Mouse (Mus musculus): Measurements from ENCODE around the gene Cd47.
"Not testable (repeated sequence)": the region's sequence is repeated elsewhere in the genome, so short reads cannot be mapped to it uniquely, and the experiment has no call there.

Cd47 gene

DNA sequence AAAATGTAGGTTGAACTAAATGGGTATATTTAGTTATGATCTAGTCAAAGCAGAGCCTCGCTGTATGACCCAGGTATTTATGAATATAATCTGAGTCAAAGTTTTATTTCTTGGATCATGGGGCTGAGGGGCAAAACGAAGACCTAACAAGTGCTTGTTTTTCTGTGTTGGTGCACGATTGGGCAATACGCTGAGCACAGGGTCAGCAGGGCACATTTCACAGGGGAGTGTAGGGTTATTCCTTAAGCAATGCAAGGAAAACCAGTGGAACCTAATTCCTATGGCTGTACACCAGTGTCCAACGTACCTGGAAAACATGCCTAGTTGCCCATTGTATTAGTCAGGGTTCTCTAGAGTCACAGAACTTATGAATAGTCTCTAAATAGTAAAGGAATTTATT lies 12.6 kb upstream of the Cd47 start:
- no peak for DNase-seq (ENCODE audit: low spot score in 2 of 2)

DNA sequence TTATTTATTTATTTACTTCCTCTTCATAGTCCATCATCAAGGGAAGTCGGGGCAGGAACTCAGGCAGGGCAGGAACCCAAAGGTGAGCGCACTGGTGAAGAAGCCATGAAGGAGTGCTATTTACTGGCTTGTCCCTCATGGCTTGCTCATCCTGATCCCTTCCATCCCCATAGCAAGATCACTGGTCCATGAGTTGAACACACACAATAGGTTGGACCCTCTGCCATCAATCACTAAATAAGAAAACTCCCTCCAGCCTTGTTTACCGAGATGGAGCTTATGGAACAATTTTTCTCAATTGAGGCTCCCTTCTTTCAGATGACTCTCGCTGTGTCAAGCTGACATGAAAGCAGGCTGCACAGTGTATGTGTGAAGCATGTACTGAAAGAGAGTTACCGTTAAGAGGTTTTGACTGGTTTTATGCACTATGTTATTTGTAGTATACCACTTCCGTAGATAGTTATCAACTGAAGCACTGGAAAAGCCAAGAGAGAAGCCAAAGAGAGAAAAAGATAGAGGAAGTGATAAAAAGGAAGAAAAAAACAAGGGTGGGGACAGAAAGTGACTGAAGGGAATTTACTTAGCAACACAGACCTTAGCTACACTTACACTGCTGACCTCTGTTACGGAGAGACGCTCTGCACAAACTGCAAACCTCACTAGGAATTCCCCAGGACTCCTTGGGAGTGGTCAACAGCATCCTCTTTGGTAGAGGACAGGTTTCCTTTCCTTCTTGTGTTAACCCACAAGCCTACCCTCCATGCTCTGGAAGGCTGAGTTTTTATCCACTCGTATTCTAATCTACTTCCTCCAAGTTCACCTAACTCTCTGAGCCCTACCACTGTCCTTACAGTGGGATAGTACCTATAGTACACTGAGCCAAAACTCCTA lies 9.5 kb upstream of the Cd47 start:
- no peak for DNase-seq (ENCODE audit: low spot score in 2 of 2)

DNA sequence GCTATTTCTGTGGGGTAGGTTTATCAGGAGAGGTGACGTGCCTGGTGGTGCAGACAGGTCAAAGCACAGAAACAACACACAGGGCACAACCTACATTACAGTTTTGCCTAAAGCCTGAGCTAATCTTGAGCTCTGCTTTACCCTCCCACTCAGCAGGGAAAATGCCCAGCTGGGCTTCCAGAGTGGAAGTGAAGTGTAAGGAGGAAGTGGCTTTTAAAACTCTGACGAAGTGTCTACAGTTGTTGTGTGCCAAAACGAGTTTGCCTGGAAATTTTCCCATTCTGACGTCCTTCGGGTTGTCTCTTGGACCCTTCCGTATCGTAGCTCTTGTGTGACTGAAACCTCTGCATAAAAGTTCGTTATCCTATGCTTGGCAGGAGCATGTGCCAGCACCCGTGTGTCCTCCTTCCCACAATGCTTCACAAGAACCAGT lies 7.9 kb upstream of the Cd47 start:
- DNase-seq (ENCODE audit: low spot score in 2 of 2), result no peak

DNA sequence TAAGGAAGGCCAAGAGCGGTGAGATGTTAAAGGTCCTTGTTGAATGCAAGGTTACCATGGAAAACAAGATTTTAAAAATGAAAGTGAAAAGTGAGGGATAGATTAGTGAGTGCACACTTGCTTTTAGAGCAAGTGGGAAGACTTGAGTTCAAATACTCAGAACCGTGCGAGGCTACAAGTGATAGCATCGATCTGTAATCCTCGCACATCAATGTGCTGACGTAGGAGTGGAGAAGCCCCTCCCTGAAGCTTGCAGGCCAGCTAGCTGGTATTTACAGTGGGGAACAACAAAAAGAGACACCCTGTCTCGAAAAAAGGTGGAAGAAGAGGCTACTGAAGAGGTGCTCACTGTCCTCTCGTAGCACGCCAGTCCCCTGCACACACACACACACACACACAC lies 6.7 kb upstream of the Cd47 start:
- DNase-seq (ENCODE audit: low spot score in 2 of 2), result no peak

- DNase-seq (ENCODE audit: low spot score in 2 of 2), result no peak
These were observed 4.1 kb upstream of the Cd47 start for GRCm38 (mm10) chr16:49796271-49796670.

DNA sequence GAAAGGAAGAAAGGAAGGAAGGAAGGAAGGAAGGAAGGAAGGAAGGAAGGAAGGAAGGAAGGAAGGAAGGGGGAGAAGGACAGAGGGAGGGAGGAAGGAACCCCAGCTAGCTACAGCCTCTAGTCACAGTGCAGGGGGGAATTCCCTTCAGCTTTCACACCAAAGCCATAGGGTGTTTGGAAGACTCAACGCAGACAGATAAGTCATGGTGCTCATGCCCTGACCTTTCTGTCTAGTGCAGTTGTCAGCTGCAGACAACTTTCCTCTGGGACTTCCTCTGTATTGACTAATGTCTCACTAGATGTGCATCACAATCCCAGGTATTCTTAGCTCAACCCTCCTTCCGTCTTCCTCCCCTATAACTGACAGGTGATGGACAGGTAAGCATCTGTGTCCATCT lies 3.4 kb upstream of the Cd47 start:
- no peak for DNase-seq (ENCODE audit: low spot score in 2 of 2)

DNA sequence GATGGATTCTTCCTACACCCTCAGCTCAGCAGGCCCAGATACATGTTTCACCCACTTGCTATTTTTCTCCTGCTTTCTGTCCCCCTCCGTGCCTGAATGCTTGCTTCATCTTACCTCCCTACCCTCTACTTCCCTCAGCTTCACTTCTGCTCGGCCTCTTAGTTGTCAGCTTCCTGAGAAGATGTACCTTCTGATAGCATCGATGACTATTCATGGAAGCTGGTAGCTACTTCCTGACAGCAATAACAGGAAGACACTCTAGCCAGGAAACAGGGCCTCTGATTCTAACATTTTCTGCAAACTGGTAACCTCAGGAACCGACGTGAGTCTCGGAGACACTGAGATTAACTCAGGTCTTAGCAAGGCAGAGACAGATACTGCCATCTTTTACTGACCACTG lies 1.5 kb upstream of the Cd47 start:
- no peak for DNase-seq (ENCODE audit: low spot score in 2 of 2)

GRCm38 (mm10) chr16:49800996-49801395 lies 663 bp downstream of the Cd47 start:
- DNase-seq (ENCODE audit: low spot score in 2 of 2), result no peak

- DNase-seq (ENCODE audit: low spot score in 2 of 2), result no peak
These were observed 1.1 kb downstream of the Cd47 start for GRCm38 (mm10) chr16:49801399-49801798.

DNA sequence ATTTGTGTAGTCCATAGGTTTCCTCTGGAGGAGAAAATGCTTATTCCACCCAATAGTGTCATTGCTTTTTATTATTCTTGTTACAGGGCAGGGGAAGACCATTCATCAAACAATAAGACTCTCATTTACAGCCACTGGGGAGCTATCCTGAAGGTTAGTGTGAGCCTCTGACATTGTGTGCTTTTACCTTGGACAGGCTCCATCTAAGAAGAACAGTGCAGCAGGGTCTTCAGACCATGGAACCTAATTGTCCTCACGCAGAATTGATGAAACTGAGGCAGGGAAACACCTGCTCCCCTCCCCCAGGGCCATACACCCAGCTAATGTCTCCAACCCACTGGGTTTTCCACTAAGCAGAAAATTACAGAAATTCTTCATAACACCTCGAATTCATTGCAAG lies 2.7 kb downstream of the Cd47 start:
- no peak for DNase-seq (ENCODE audit: low spot score in 2 of 2)

DNA sequence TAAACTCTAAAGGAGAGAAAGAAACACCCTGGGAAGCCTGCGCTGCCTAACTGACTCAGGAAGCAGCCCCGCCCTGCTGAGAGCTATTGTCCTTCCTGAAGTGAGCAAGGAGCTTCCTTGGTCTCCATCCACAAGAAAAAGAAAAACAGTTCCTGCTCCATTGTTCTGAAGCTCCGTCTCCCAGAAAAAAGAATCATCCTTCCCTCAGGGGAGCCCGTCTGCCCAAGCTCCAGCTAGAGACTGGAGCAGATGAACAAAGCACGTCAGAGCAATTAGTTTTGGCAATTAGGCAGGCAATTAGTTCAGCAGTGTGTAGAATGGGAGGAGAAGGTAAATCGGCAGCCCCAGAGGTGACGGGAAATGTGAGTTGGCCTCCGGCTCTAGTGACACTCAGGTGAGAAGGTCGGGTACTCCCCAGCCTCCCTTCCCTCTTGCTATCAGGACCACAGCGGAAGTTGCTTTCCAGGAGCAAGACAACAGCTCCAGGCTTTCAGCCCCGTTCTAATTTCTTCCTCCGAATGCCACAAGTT lies 3.7 kb downstream of the Cd47 start:
- DNase-seq (ENCODE audit: low spot score in 2 of 2), result no peak

DNA sequence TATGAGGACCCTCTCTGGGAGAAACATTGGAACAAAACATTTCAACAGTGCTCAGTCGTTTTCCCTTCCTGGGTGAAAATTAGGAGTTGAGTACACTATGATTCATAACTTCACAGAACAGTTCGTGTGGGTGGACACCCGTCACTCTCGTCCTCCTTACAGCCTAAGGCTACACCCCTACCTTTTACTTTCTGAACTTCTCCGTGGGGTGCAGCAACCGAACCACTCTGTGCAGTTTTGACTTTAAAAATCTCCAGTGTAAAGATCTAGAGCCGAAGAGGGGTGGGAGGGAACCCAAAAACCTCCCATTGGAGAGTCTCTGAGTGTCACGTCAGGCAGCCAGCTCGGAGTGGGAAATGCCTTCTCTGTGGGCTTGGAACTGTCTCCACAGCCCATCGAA lies 6.6 kb downstream of the Cd47 start:
- DNase-seq (ENCODE audit: low spot score in 2 of 2), result no peak

DNA sequence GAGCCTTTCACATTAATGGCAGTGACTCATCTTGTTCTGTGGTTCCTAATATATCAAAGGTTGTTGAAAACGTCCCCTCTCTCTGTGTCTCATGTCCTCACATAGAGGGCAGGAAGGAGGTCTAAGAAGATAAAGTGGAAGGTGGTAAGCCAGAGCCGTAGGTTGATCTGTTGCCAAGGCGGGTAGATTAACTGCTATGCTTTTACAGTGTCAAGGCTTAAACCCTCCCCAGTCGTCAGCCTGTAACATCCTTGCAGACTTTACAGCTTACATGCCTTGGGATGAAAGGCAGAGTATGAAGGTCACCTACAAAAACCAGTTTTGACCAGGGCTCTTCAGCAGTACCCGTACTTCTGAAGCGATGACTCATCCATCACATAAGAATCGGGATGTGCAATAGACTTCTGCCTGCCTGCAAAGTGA lies 7.1 kb downstream of the Cd47 start:
- DNase-seq (ENCODE audit: low spot score in 2 of 2), result no peak

- no peak for DNase-seq (ENCODE audit: low spot score in 2 of 2)
These were observed 7.6 kb downstream of the Cd47 start for GRCm38 (mm10) chr16:49807862-49808430.

DNA sequence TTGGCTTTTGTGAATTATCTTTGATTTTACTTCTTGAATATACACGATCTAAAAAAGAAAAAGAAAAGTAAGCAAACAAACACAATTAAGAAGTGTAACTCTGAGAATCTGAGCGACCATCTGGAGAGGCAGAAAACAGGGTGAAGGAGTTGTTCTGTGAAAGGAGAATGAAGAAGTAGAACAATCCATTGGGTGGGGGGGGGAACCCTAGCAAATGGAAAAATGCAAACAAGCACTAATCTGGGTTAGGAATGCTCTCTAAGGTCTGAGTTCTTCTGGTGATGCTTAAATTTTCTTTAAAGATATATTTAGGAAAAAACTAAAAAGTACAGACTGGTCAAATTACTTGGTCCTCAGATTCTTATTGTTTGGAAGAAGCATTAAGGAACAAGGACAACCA lies 11.6 kb downstream of the Cd47 start:
- no peak for DNase-seq (ENCODE audit: low spot score in 2 of 2)

DNA sequence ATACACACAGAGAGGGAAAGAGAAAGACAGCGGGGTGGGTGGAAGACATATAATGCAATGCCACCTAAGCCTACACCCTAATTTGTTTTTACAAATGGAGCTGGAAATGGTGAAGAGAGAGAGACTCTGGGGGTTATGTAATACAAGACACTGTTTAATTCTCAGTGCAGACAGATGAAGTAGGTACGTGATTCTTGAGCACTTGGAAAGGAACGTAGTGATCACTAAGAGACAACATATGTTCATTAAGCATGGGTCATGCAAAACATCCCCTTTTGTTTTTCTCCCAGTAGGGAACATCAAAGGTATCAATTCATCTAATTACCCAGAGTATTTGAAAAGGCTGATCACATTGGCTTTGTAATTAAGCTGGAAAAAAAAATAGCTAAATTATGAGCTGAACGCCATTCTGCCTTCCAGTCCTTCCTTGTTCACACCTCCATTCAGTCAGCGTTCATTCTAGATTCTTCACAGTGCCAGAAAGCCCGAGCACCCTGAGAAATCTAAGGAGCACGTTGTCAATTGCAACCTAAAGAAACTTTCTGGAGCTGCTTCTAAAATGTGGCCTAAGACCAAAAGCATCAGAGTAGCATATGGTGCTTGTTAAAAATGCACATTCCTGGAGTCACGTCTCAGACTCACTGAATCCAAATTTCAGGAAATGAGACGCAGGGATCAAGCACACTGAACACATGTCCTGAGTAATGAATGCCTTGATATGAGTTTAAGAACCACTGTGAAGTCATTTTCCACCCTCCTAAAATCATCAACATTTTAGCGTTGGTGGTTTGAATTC lies 12.7 kb downstream of the Cd47 start:
- DNase-seq (ENCODE audit: low spot score in 2 of 2), result no peak

- DNase-seq (ENCODE audit: low spot score in 2 of 2), result no peak
These were observed 14.1 kb downstream of the Cd47 start for GRCm38 (mm10) chr16:49814419-49814818.

DNA sequence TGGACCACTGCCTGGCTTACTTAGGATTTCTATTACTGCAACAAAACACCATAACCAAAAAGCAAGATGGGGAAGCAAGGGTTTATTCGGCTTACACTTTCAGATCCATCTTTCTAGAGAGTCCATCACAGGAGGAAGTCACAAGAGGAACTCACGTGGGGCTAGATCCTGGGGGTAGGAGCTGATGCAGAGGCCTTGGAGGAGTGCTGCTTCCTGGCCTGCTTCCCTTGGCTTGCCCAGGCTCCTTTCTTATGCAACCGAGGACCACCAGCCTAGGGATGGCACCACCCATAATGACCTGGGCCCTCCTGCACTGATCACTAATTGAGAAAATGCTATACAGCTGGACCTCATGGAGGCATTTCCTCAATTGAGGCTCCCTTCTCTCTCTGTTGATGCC lies 16.6 kb downstream of the Cd47 start:
- no peak for DNase-seq (ENCODE audit: low spot score in 2 of 2)

DNA sequence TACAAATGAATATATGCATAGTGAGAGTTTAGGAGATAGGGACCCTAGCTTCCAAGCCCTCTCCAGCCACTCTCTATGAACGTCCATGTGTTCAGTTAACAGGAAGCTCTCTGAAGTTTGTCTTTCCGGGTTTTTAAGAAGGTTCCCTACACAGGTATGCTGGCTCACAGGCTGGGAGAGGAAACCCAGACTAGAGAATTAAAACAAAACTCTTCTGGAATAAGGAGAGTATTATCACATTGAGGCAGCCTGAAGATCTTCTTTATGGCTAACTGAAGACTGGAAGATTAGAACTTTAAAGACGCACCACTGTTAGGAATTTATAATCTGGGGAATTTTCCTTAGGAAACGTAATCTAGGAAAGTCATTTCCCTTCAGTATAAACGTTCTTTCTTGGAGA lies 17.8 kb downstream of the Cd47 start:
- DNase-seq (ENCODE audit: low spot score in 2 of 2), result no peak

DNA sequence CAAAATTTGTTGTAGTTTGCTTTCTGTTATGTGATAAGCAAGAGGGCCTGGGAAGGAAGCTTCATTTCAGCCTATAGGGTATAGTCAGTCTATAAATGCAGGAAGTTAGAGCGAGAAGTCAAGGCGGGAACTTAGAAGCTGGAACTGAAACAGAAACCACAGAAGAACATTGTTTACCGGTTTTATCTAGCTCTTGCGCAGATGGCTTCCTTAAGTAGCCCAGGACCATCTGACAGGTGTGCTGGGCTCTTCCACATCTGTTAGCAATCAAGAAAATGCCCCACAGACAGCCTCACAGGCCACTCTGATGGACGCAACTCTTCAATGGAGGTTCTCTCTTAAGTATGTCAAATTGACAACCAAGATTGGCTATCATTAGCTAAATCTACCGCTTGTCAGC lies 18.3 kb downstream of the Cd47 start:
- DNase-seq (ENCODE audit: low spot score in 2 of 2), result no peak

DNA sequence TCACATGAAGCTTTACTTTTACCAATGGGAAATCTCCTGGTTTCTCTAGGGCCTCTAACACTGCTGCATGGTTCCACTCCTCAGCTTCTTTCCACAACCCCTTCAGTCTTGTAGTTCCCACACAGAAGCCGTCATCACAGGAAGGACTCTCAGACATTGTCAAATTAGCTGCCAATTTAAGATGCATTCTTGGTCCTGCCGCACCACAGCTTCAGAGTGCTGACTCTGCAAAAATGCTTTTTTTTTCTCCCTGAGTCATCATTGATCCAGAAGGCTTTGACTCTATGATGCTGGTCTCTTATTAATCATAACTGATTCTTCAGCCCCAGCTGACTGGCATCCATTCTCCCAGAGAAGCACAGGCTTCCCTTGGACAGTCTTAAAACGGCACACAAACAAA lies 19.2 kb downstream of the Cd47 start:
- DNase-seq (ENCODE audit: low spot score in 2 of 2), result no peak

- not testable (repeated sequence) for DNase-seq (ENCODE audit: low spot score in 2 of 2)
These were observed 30.6 kb downstream of the Cd47 start for GRCm38 (mm10) chr16:49830911-49831310.

Data from spleen, postnatal 14 days (tissue).